Mouse (Mus musculus) heart, postnatal 25 days (tissue): ENCODE results near the gene Ppat. TPM values are rescaled to one million over a fixed set of nuclear protein-coding genes. Genes with fewer than 3 reads are reported as not detected.
"Not testable (repeated sequence)": the region's sequence is repeated elsewhere in the genome, so short reads cannot be mapped to it uniquely, and the experiment has no call there.

Experiments
- DNase-seq: peaks from one replicate; pipeline ENCODE4 v3.0.0; 2022; ENCODE audit warnings: low spot score
- intact Hi-C: fragments of 180-260 bp; cut with DNase I; formaldehyde crosslinking; loops from one replicate; pipeline ENCODE4 v1.15.1; 2025
- total RNA-seq, 2 experiments: library from RNA; stranded (reverse); gene quantifications; 2 replicates each; pipeline ENCODE4 v1.2.3; 2021

Gene Ppat
- 10 to 100 TPM; 12.2 to 15.5 TPM for total RNA-seq

DNA sequence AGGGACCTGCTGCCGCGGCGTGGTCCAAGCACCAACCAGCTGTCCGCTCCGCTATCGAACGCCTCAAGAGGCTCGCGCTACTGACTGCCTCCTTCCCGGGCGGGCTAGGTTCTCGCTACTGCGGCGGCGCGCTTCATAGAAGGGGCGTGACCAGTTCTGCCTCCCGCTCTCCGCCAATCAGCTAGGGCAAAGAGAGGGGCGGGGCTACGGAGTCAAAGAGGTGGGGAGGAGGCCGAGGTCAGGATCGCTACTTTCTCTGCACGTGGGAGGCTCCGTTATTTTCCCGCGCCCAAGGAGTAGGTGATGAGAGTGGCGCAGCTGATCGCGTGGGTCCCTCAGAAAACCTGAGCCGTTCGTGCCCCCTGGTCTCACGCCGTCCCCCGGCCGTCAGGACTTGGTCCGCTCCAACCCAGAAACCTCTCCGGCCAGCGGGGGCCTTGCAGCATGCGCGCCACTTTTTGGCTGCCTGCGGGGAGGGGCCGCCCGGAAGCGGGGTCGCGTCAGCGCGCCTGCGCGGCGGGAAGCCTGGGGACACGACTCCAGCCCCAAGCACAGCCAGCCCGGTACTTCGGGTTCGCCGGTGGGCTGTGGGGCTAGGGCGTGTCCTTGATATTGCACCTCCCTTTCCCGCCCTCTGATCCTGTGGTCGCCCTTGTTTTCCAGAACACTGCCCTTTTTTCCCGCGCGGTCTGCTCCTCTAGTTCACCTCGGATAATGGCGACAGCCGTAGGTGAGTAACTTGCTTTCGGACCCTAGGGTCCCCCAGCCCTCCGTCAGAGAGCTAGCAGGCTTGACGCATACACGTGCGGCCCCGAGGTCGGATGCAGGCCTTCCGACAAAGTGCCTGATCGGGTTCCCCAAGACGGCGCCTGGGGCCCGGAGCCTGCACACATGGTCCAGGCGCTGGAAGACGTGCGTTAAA lies at the start of gene Ppat, which contains the start of gene Paics:
Gene Ppat (minus strand): TSS at position 473 of the 922 bp plus-strand sequence.
Gene Paics (plus strand): TSS at position 202 of the 922 bp plus-strand sequence.
- intact Hi-C loops, result loop anchor here (1.0 to 2.0 kb wide), 2 partner anchors 23 to 46 kb away; partner anchors contain the start of genes Aasdh and Srp72

DNA sequence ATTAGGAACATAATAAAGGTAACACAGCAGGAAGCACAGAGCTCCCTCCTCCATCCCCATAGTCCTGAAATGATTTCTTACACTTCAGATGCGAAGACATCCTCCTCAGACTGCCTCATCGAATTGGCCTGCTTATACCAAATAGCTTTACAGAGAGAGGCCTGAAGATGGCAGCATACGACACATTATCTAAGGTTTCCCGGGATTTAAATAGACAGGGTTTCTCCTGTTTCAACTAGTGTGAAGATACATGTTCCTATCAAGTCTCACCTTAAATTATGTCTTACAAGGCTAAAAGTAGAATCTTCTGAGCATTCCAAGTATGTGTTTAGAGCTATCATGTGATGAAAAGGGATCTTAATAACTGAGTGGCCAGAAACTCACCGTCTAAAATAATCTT lies 47.0 kb upstream of the Ppat start:
- intact Hi-C loops, result loop anchor here (2.0 to 5.0 kb wide), 2 partner anchors 169 to 218 kb away; no protein-coding TSS in a partner anchor
- no peak for DNase-seq

More for the DNA sequence above, at the start of gene Ppat, which contains the start of gene Paics:
- DNase-seq, result peak; percentile 97

- intact Hi-C loops, result no loop called here
- no peak for DNase-seq
Measured at GRCm38 (mm10) chr5:76993174-76993814, 41.9 kb upstream of the Ppat start.

- intact Hi-C loops, result no loop called here
- DNase-seq, result no peak
Measured at GRCm38 (mm10) chr5:76990789-76991188, 39.4 kb upstream of the Ppat start.

DNA sequence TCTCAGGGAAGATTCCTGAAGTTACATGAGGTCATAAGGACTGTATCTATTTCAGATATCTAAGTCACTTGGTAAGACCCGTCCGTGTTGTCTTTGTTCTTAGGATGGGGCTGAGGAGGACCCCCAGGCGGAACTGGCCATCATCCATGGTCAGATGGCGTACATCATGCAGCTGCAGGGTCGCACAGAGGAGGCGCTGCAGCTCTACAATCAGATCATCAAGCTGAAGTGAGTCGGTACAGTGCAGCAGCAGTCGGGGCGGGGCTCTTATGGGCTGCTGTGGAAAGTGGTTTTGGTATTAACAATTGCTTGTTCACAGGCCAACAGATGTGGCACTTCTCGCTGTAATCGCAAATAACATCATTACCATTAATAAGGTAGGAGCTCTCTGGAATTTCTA lies 32.6 kb upstream of the Ppat start:
- intact Hi-C loops, result no loop called here
- no peak for DNase-seq

DNA sequence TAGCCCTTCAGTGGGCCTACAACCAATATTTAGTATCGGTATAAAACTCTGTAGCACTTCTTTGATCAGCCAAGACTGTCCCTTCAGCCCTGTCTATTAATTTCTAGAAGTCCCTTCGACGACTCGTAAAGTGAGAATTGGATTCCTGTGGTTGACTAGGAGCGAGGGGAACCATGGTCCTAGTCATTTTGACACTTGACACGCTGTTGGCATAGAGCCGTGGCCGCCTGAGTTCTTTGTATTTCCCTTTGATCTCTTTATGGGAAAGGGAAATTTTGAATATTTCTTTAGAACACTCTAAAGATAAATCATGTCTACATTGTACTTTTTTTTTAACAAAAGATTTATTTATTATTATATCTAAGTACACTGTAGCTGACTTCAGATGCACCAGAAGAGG lies 24.4 kb upstream of the Ppat start:
- no peak for DNase-seq
- intact Hi-C loops, result loop anchor here (2.0 kb wide), 1 partner anchor 25 kb away; the partner anchor contains the start of genes Paics and Ppat

DNA sequence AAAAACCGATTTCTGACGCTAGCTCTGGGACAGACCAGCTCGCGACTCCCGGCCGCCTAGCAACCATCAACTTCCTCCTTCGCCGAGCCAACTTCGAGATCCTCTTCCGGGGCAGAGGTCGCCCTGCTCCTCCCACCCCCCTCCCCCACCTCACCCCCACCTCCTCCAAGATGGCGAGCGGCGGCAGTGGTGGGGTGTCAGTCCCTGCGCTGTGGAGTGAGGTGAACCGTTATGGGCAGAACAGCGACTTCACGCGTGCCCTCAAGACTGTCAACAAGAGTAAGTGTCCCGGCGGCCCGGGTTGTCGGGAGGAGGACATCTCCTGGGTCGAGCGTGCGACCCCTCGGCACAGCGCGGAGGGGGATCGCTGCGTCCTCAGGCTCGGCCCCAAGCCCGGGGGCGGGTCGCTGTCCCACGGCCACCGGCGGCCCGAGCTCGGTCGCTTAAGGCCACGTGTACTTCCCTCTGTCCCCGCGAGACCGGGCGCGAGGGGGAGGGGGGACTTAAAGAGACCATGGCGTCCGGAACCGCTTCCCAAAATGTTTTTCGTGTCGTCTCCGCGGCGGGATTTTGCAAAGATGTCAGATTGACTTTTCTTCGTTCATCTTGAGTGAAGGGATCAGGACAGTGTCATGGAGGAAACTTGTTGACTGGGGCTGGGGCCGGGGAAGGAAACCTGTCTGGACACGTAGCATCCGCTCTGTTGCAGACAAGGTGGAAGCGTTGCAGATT lies 23.3 kb upstream of the Ppat start, which contains the start of gene Srp72:
Gene Srp72 (plus strand): TSS at position 130 of the 732 bp plus-strand sequence.
- intact Hi-C loops, result loop anchor here (2.0 to 5.0 kb wide), 2 partner anchors 24 to 67 kb away; partner anchors contain the start of genes Aasdh, Paics and Ppat
- peak; percentile 62 for DNase-seq

- DNase-seq, result no peak
- intact Hi-C loops, result loop anchor here (2.0 to 5.0 kb wide), 2 partner anchors 23 to 67 kb away; partner anchors contain the start of genes Aasdh, Paics and Ppat
Measured at GRCm38 (mm10) chr5:76974207-76974553, 22.8 kb upstream of the Ppat start.

- intact Hi-C loops, result loop anchor here (5.0 kb wide), 1 partner anchor 66 kb away; the partner anchor contains the start of gene Aasdh
- DNase-seq, result no peak
Measured at GRCm38 (mm10) chr5:76973488-76973887, 22.1 kb upstream of the Ppat start.

GRCm38 (mm10) chr5:76971115-76971514 lies 19.7 kb upstream of the Ppat start:
- intact Hi-C loops, result loop anchor here (5.0 kb wide), 1 partner anchor 64 kb away; the partner anchor contains the start of gene Aasdh

DNA sequence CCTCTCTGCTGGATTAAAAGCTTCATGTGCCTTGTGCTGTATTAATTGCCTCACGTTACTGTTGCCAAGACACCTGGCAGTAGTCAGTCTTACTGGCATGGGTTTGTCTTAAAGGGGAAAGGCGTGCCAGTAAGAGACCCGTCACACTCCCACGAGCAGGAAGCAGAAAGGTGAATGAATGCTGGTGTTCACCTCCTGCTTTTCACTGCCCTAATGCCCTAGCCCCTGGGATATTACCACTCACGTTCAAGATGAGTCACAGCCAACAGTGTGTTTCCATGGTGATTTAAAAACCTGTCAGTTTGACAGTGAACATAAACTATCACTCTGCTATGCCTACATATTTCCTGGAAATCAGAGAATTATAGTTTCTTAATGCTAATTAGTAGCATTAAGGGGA lies 17.9 kb upstream of the Ppat start:
- no peak for DNase-seq
- intact Hi-C loops, result no loop called here

More at GRCm38 (mm10) chr5:76971115-76971514, 19.7 kb upstream of the Ppat start:
- not testable (repeated sequence) for DNase-seq

GRCm38 (mm10) chr5:76964651-76965050 lies 13.3 kb upstream of the Ppat start:
- intact Hi-C loops, result no loop called here
- DNase-seq, result no peak

GRCm38 (mm10) chr5:76962545-76962944 lies 11.2 kb upstream of the Ppat start:
- intact Hi-C loops, result no loop called here
- no peak for DNase-seq

DNA sequence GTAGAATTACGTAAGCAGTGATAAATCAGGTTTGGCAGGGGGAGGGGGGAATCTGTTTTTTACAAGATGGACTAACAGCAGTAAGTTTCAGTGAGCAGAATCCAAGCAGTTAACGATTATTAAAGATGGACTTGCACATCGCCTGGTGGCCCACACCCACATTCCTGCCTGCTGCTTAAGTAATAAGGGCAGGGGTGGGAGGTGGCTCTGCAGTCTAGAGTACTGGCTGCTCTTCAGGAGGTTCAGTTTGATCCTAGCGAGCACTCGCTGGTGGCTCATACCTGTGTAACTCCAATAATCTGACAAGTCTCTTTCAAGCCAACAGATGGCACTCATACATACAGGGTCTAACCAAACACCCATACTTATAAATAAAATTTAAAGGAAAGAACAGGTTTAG lies 8.2 kb upstream of the Ppat start:
- no peak for DNase-seq
- intact Hi-C loops, result no loop called here

DNA sequence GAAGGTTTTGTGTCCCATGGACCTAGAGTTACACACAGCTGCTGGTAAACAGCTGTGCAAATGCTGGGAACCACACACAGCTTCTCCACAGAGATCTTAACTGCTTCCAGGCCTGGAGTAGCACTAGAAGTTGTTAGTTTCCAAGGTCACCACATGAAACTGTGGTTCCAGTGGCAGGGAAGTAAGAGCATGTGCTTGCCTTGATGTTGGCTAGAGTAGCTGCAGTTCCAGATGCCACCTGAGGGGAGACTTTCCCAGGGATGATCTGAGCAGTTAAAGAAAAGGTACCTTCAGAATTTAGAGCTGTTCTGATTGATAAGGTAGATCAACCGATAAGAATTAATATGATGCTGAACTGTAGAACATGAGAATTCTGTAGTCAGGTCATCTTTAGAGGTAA lies 6.6 kb upstream of the Ppat start:
- no peak for DNase-seq
- intact Hi-C loops, result no loop called here

GRCm38 (mm10) chr5:76955474-76955873 lies 4.1 kb upstream of the Ppat start:
- DNase-seq, result no peak

DNA sequence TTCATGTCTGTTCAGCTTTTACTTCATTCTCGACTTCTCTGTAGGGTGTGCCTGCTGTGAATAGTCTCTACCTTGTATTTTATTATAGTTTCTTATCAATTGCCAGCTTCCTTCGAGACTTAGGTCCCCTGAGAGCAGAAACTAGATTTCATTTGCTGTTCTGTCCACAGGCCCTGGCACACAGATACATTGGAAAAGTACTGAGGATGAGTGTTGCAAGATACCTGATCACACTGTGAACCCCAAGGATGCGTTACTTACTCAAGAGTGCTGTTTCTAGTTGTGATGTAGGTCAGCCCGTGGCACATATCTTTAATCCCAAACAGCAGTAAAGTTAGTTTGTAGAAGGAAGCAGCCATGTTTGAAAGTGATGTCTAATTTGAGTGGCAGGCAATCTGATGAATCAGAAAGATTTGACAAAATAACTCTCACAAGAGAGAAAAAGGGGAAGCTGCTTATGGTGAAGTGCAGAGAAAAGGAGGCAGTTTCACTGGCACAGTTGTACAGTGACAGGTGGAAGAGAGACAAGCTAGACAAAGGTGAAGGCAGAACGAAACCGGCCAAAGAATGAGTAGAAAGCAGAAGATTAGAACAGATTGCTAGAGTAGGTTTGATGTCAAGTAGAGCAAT lies 3.0 kb upstream of the Ppat start:
- no peak for DNase-seq
- intact Hi-C loops, result no loop called here

More at GRCm38 (mm10) chr5:76955474-76955873, 4.1 kb upstream of the Ppat start:
- intact Hi-C loops, result no loop called here

DNA sequence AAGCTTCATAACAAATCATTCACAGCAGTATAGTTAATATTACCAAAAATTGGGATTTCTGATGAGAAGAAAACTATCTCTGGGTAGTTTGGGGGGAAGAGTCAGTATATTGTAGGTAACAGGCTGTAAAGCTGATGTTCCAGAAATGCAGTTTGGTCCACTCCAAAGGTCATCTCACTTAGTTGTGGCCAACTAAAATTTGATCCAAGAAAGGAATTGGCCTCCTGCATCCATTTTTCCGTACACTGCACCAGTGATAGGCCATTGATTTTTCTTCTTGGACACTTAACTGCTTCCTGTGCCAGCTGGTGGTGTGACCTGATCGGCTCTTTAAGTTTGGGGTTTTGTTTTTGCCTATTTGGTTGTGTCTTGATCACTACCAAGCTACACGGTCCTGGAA lies 2.4 kb upstream of the Ppat start:
- intact Hi-C loops, result no loop called here
- no peak for DNase-seq
